Mouse (Mus musculus): ENCODE results near the gene Usp18.

Gene Usp18

DNA sequence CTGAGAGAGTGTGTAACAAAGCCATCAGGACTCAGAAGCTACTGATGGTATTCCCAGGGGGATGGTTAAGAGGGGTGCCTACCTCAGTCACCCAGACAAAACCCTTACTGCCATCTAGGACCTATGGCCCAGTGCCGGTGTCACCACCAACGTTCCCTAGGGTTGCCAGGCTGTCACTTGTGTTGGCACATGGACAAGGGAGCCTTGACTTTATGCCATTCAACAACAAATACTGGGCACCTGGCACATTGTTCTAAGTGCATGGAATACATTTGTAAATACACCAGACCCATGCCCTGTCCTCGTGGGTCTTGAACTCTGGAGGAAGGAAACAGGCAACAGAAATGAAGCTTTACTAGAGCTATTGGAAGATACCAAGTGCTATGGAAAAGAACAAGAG lies 59.9 kb downstream of the Usp18 start:
- DNase-seq, result no peak

DNA sequence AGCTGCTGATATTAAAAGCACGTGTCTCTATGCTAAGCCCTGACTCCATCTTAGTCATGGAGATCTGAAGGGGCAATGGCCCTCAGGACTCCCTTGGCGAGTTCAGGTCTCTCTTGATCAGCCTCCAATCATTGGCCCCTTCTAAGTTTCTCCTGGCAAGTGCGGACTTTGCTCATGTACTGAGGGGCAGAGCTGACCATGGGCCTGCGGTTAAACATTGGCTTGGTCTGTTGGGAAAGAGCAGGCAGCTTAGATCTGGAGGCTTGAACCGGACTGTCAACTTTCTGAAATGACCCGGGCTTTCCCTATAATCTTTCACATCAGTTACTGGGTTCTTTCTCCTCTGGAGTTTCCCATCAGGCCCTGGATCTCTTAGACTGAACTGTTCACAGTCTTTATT lies 65.3 kb downstream of the Usp18 start:
- DNase-seq, result no peak

DNA sequence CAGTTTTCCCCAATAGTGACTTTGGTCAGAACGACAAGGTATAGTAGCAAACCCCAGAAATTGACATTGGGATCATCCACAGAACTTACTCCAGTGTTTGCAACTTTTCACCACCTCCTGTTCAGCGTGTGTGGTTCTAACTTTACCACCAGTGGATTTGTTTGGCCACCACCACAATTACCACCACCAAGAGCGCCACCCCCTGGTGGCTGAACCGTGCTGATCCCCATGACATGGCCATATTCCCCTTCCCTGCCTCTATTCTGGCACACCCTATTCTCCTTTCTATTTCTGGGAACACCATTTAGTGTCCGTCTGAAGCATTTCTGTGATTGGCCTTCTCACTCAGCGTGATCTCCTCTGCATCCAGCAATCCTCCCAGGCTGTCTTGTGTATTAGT lies 73.4 kb downstream of the Usp18 start:
- peak; percentile 29 for DNase-seq
